Mouse (Mus musculus): Measurements from ENCODE around the gene Fhit.

Fhit gene

GRCm38 (mm10) chr14:10129675-10130074 lies 1032.2 kb downstream of the Fhit start:
- DNase-seq (ENCODE audit: low spot score), result no peak

GRCm38 (mm10) chr14:10129088-10129487 lies 1032.7 kb downstream of the Fhit start:
- DNase-seq (ENCODE audit: low spot score), result no peak

- no peak for DNase-seq (ENCODE audit: low spot score)
Measured at GRCm38 (mm10) chr14:10126536-10126935, 1035.3 kb downstream of the Fhit start.

- DNase-seq (ENCODE audit: low spot score), result no peak
Measured at GRCm38 (mm10) chr14:10122176-10122575, 1039.7 kb downstream of the Fhit start.

- no peak for DNase-seq (ENCODE audit: low spot score)
Measured at GRCm38 (mm10) chr14:10096236-10096635, 1065.6 kb downstream of the Fhit start.

- no peak for DNase-seq (ENCODE audit: low spot score)
Measured at GRCm38 (mm10) chr14:10079062-10079461, 1082.8 kb downstream of the Fhit start.

GRCm38 (mm10) chr14:10049947-10050346 lies 1111.9 kb downstream of the Fhit start:
- DNase-seq (ENCODE audit: low spot score), result no peak

GRCm38 (mm10) chr14:10047123-10047783 lies 1114.6 kb downstream of the Fhit start:
- no peak for DNase-seq (ENCODE audit: low spot score)

GRCm38 (mm10) chr14:10046336-10047122 lies 1115.3 kb downstream of the Fhit start:
- no peak for DNase-seq (ENCODE audit: low spot score)

GRCm38 (mm10) chr14:10038021-10038420 lies 1123.8 kb downstream of the Fhit start:
- DNase-seq (ENCODE audit: low spot score), result no peak

GRCm38 (mm10) chr14:10036685-10037215 lies 1125.1 kb downstream of the Fhit start:
- no peak for DNase-seq (ENCODE audit: low spot score)

GRCm38 (mm10) chr14:10035682-10036081 lies 1126.2 kb downstream of the Fhit start:
- no peak for DNase-seq (ENCODE audit: low spot score)

GRCm38 (mm10) chr14:10035270-10035669 lies 1126.6 kb downstream of the Fhit start:
- no peak for DNase-seq (ENCODE audit: low spot score)

GRCm38 (mm10) chr14:10023382-10023781 lies 1138.5 kb downstream of the Fhit start:
- DNase-seq (ENCODE audit: low spot score), result no peak

GRCm38 (mm10) chr14:10022304-10022703 lies 1139.5 kb downstream of the Fhit start:
- DNase-seq (ENCODE audit: low spot score), result no peak

GRCm38 (mm10) chr14:10020400-10021140 lies 1141.3 kb downstream of the Fhit start:
- DNase-seq (ENCODE audit: low spot score), result no peak

GRCm38 (mm10) chr14:10013817-10014266 lies 1148.0 kb downstream of the Fhit start:
- no peak for DNase-seq (ENCODE audit: low spot score)

- no peak for DNase-seq (ENCODE audit: low spot score)
Measured at GRCm38 (mm10) chr14:10013003-10013816, 1148.6 kb downstream of the Fhit start.

GRCm38 (mm10) chr14:10006278-10006677 lies 1155.6 kb downstream of the Fhit start:
- DNase-seq (ENCODE audit: low spot score), result no peak

GRCm38 (mm10) chr14:10003847-10004246 lies 1158.0 kb downstream of the Fhit start:
- DNase-seq (ENCODE audit: low spot score), result no peak

- DNase-seq (ENCODE audit: low spot score), result no peak
Measured at GRCm38 (mm10) chr14:9990677-9991076, 1171.2 kb downstream of the Fhit start.

Measured in testis, postnatal 10 days (tissue).